Mouse (Mus musculus) heart, adult 2 months (tissue): ENCODE measurements around the gene Nampt.

ENCODE experiments used
- CTCF ChIP-seq: fragments of 200-600 bp; IDR thresholded peaks from 2 replicates; pipeline ENCODE4 v1.8.1; 2022; ENCODE audit warnings: antibody characterized with exemption, mild to moderate bottlenecking, moderate library complexity
- POLR2A ChIP-seq: fragments of 200-500 bp; IDR thresholded peaks from 2 replicates; pipeline ENCODE4 v1.6.1; 2011; ENCODE audit warnings: mild to moderate bottlenecking, low read depth, low read length, control low read depth; ENCODE audit not compliant: insufficient read depth

- no peak for TF ChIP-seq CTCF
- TF ChIP-seq POLR2A = no peak
Observed at GRCm38 (mm10) chr12:32877964-32878571, 58.7 kb downstream of the Nampt start.
